Mouse (Mus musculus): ENCODE measurements around the gene Orc3.
"Not testable (repeated sequence)": the region's sequence is repeated elsewhere in the genome, so short reads cannot be mapped to it uniquely, and the experiment has no call there.

The Orc3 gene

DNA sequence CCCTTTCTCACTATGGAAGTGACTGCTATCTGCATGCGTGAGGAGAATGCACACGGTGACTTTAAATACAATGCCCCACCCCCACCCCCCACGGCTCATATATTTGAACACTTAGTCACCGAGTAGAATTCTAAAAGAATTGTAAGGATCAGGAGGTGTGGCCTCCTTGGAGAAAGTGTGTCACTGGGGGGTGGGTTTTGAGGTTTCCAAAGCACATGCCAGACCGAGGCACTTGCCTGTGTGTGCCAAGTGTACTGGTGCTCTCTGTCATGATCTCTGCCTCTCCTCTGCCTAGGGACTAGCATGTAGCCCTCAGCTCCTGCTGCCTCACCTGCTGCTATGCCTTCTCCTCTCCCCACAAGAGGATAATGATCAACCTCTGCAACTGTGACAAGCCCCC, 32.3 kb downstream of the Orc3 start:
- DNase-seq (ENCODE audit: low spot score in 2 of 2), result no peak

DNA sequence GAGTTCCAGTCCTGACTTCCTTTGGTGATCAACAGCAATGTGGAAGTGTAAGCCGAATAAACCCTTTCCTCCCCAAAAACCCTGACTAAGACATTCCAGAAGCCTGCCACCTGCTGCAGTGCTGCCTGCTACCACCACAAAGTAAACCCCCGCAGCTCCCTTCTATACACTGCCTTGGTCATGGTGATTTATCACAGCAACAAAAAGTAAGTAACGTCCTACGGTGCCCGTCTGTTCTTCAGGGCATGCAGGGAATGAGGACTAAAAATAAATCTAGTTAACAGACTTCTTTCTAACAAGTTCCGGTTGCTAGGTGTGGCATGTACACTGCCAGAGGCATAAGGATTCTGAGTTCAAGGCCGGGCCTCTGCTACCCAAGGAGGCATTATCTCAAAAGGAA, 32.8 kb downstream of the Orc3 start:
- no peak for DNase-seq (ENCODE audit: low spot score in 2 of 2)

DNA sequence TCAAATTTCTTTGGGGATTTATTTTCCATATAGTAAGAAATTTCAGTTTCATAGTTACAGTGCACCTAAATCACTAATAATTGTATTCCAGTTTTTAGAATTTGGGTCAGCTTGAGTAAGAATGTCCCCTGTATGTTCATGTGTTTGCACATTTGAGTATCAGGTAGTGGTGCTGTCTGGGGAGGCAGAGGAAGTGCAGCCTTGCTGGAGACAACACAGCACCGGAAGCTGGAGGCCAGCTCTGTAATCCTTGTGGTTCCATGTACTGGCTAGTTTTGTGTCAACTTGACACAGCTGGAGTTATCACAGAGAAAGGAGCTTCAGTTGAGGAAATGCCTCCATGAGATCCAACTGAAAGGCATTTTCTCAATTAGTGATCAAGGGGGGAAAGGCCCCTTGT, 33.3 kb downstream of the Orc3 start:
- not testable (repeated sequence) for DNase-seq (ENCODE audit: low spot score in 2 of 2)

GRCm38 (mm10) chr4:34579215-34579614, 35.5 kb downstream of the Orc3 start:
- DNase-seq (ENCODE audit: low spot score in 2 of 2), result no peak

DNA sequence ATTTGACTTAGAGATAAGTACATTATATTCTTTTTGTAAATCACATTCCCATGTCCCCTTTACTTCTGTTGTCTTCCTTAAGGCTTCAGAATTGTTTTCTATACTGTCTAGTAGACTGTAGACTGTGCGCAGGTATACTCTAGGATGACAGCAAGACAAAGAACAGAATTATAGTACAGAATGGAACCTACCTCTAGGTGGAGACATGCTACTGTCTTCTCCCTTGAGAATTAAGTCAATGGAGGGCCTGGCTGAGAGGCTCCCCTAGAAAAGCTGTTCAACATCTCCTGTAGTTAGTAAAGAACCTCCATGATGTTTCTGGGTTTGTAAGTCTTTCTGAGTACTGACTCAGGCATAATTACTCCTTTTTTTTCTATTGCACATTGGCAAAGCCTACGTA, 37.7 kb downstream of the Orc3 start:
- no peak for DNase-seq (ENCODE audit: low spot score in 2 of 2)

- DNase-seq (ENCODE audit: low spot score in 2 of 2), result no peak
These were observed 41.9 kb downstream of the Orc3 start for GRCm38 (mm10) chr4:34572876-34573275.

GRCm38 (mm10) chr4:34566226-34566625, 48.5 kb downstream of the Orc3 start:
- no peak for DNase-seq (ENCODE audit: low spot score in 2 of 2)

DNA sequence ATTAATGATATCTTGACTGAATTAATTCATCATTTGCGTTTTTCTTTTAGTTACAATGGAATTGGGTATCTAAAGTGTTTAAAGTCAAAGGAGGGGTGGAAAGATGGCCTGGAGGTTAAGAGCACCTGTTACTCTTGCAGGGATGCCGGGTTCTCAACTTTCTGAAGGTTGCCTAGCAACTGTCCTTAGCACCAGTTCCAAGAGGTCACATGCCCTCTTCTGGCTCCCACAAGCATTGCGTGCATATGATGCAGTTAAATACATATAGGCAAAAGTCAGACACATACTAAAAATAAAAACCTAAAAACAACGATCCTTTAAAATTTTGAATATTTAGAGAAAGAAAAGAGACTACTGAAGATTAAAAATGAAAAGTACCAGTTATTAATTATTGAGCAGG, 53.8 kb downstream of the Orc3 start:
- DNase-seq (ENCODE audit: low spot score in 2 of 2), result no peak

DNA sequence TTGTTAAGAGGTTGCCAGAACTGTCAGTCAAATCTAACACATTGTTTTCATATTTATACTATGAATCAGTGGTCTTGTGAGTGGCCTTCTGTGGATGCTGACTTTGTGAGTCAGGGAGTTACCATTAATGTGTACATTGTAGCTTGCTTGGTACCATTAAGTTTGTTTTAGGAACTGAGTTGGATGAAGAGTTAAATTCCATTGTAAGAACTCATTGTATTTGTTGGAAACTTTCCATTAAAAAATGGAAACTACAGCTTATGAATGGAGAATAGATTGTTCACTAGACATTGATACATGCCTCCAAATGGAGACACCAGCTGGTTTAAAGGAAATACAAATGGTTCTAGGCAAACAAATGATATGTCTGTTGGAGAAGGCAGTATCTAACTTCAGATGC, 58.6 kb downstream of the Orc3 start:
- no peak for DNase-seq (ENCODE audit: low spot score in 2 of 2)

DNA sequence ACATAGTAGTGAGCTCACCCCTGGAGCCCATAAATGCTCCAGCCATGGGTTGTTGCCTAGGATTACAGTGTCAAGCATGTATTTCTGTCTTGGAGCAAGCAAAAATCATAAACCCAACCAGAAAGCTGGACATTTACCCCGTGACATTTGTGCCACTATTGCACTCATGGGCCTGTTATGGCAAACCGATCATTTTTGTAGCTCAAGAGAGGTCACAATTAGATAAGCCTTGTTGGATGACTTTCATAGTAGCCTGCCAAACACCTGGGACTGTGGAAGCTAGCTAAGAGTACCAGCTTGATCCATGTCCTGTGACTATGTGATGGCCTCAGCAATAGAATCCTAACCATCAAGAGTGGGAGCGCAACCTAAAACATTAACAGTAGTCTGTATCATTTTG, 59.1 kb downstream of the Orc3 start:
- no peak for DNase-seq (ENCODE audit: low spot score in 2 of 2)

- no peak for DNase-seq (ENCODE audit: low spot score in 2 of 2)
These were observed 60.1 kb downstream of the Orc3 start for GRCm38 (mm10) chr4:34554596-34554995.

- DNase-seq (ENCODE audit: low spot score in 2 of 2), result no peak
These were observed 62.8 kb downstream of the Orc3 start for GRCm38 (mm10) chr4:34551966-34552365.

DNA sequence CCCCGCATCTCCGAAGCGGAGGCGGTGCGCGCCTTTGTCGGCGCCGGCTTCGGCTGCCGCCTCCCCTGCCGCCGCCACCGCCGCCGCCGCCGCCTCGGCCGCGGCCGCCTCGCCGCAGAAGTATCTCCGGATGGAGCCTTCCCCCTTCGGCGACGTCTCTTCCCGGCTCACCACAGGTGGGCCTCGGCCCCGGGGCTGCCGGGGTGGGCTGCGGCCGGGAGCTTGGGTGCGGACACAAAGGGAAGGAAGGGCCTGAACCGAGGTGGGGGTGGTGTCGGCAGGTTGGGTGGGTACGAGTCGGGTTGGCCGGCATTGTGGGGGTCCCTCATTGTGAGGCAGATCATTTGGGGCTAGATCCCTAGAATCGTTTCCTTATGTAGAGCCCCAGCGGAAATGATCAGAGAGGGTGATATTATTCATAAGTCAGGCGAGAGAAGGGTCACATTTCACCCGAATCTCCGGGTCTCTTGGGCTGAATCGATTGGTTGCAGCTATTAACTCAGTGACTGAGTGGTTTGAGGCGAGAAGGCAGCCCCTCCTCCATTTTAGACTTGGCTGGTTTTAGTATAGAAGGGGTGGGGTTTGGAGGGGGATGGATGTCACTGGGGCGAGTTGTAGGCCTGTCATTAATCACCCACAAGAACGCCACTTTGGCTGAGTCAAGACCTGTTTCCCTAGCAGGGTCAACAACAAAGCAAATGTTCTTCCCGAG, 63.5 kb downstream of the Orc3 start:
- DNase-seq (ENCODE audit: low spot score in 2 of 2), result peak in 1 of 2 experiments; percentile 18

DNA sequence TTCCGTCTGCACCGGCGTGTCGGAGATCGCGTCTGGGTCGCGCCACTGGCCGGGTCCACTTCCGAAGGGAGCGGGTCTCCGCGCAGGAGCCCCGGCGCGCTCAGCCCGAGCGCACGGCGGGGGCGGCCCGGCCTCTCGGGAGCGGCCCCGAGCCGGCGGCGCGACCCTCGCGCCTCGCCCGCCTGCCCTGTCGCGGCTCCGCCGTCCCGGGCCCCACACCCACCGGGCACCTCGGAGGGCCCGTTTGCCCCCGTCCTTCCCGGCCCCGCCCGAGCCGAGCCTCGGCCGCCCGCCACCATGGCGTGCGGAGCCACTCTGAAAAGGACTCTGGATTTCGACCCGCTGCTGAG, 64.0 kb downstream of the Orc3 start, which contains the start of gene Akirin2:
TSS of gene Akirin2 (plus strand) at position 190 of the 350 bp plus-strand sequence.
- DNase-seq (ENCODE audit: low spot score in 2 of 2), result no peak

DNA sequence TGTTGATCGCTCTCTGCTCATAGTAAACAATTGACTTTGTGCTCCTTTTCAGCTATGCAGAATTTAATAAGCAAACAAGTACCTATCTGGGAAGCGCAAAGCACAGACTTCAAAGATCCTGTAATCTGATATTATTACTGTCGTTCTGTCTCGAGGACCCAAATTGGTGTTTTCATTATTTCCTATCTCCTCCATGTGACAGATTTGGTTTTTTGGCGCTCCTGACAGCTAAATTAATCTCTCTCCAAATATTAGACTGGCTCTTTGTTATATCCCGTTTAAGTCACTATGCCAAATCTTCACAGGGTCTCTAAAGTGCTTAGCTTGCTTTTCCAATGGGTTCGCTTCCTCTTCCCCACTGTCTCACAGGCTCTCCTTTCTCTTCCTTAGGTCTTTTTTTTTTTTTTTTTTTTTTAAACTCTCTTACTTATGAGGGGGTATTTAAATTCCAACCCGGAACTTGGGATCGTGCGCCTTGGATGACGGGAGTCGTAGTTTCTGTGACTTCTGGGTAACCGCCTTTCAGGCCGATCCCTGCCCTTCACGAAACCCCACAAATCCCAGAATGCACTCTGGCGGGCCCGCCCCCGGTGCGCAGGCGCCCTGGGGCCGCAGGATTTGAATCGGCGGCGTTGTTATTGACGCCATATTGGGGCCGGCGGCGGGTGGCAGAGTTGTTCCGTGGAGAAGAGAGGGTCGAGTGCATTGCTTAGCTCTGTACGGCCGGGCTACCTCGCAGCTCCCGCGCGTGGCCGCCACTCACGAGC, 64.6 kb downstream of the Orc3 start:
- DNase-seq (ENCODE audit: low spot score in 2 of 2), result peak; percentile 93 to 96

DNA sequence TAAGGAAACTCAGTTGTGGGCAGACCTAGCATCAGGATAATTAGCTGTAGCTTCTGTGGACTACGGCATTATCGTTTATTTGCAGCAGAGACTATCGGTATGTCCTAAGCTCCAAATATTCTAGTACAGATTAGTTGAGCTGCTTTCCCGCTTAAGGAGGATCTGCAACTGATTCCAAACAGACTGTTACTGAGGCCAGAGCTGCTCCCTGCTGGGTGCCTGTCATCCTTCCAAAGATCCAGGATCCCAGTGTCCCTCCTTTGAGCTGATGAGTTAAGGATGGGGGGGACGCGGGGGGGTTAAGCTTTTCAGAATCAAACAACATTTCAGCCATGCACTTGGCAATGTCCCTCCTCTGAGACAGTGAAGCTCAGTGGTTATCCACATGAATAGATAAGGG, 84.8 kb downstream of the Orc3 start:
- DNase-seq (ENCODE audit: low spot score in 2 of 2), result no peak

- DNase-seq (ENCODE audit: low spot score in 2 of 2), result no peak
These were observed 85.4 kb downstream of the Orc3 start for GRCm38 (mm10) chr4:34529379-34529778.

- DNase-seq (ENCODE audit: low spot score in 2 of 2), result no peak
These were observed 86.2 kb downstream of the Orc3 start for GRCm38 (mm10) chr4:34528430-34529100.

GRCm38 (mm10) chr4:34526771-34527170, 88.0 kb downstream of the Orc3 start:
- no peak for DNase-seq (ENCODE audit: low spot score in 2 of 2)

DNA sequence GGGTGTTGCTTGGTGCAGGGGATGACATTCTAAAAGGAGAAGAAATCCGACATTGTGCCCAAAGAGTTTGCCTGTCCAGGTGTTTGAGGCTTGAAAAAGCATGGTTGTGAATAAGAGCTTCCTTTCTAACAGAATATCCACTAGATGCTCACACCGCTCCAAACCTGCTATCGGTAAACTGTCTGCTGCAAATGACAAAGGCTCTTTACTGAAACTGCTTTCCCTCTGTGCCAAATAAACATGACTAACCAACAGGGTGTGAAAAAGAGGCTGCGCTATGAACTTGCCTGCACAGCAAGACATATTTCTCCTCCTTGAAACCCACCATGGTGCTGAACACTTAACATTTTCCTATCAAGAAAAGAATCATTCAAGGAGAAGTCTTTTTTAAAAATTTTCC, 91.2 kb downstream of the Orc3 start:
- DNase-seq (ENCODE audit: low spot score in 2 of 2), result no peak

DNA sequence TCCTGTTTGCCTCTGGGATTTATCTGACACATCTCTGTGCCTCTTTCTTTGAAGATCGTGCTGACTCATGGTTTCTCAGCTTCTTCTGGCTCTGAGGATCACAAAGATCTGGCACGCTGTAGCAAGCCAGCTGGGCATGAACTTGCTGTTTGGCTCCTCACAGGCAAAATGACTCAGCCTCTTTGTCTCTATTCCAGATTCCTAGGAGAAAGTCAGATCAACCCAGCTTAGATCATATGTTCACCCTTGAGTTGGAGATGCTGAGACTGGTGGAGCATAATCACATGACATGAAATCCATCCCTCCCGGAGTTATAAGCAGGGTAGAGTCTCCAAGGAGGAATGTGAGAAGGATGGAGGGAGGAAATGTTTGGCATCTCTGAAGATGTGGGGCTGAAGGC, 91.9 kb downstream of the Orc3 start:
- no peak for DNase-seq (ENCODE audit: low spot score in 2 of 2)
